Mouse (Mus musculus) myocyte (in vitro differentiated cells): ENCODE measurements around the gene Pik3c2a. TPM values are rescaled to one million over a fixed set of nuclear protein-coding genes. Genes with fewer than 3 reads are reported as not detected.

Experiments
- H3K27me3 ChIP-seq: one replicate; pipeline ENCODE4 v1.6.1; 2011; ENCODE audit not compliant: control insufficient read depth, insufficient read depth, insufficient read length
- H3K36me3 ChIP-seq: one replicate; pipeline ENCODE4 v1.6.1; 2011; ENCODE audit not compliant: control insufficient read depth, insufficient read depth
- H3K4me2 ChIP-seq: one replicate; pipeline ENCODE4 v1.6.1; 2011; ENCODE audit warnings: low read depth, control low read depth
- H3K4me3 ChIP-seq: one replicate; pipeline ENCODE4 v1.5.1; 2011; ENCODE audit warnings: mild to moderate bottlenecking, control low read depth, moderate library complexity
- H3K79me2 ChIP-seq: one replicate; pipeline ENCODE4 v1.6.1; 2011; ENCODE audit not compliant: control insufficient read depth, insufficient read depth
- H3ac ChIP-seq: one replicate; pipeline ENCODE4 v1.6.1; 2011; ENCODE audit not compliant: control insufficient read depth, insufficient read length
- CEBPB ChIP-seq: IDR thresholded peaks from 2 replicates; pipeline ENCODE4 v1.6.1; 2011; ENCODE audit warnings: mild to moderate bottlenecking, moderate library complexity; ENCODE audit not compliant: poor library complexity, insufficient read depth, severe bottlenecking
- E2F4 ChIP-seq: IDR thresholded peaks from one replicate; pipeline ENCODE4 v1.6.1; 2011; ENCODE audit warnings: mild to moderate bottlenecking, control low read depth, moderate library complexity; ENCODE audit not compliant: insufficient read depth
- MAX ChIP-seq: IDR thresholded peaks from one replicate; pipeline ENCODE4 v1.6.1; 2011; ENCODE audit warnings: low read depth, mild to moderate bottlenecking, control low read depth
- MYOD1 ChIP-seq, 3 experiments: IDR thresholded peaks; one replicate each; pipeline ENCODE4 v1.6.1; 2011; ENCODE audit warnings: control low read depth in 2 of 3, low read depth in 2 of 3, mild to moderate bottlenecking in 2 of 3, moderate library complexity in 1 of 3; ENCODE audit not compliant: insufficient read length in 2 of 3, control insufficient read depth in 1 of 3
- MYOG ChIP-seq, 3 experiments: IDR thresholded peaks; one replicate each; pipeline ENCODE4 v1.6.1; 2011; ENCODE audit warnings: control low read depth in 2 of 3, low read depth in 2 of 3, mild to moderate bottlenecking in 2 of 3; ENCODE audit not compliant: insufficient read length in 2 of 3, control insufficient read depth in 1 of 3, insufficient read depth in 1 of 3
- POLR2A ChIP-seq: IDR thresholded peaks from one replicate; pipeline ENCODE4 v1.6.1; 2011; ENCODE audit warnings: low read depth, mild to moderate bottlenecking, control low read depth, moderate library complexity; ENCODE audit not compliant: insufficient read length
- POLR2AphosphoS2 ChIP-seq: IDR thresholded peaks from one replicate; pipeline ENCODE4 v1.6.1; 2011; ENCODE audit warnings: low read depth, control low read depth; ENCODE audit not compliant: insufficient read length
- REST ChIP-seq: IDR thresholded peaks from one replicate; pipeline ENCODE4 v1.6.1; 2011; ENCODE audit warnings: mild to moderate bottlenecking, control low read depth, moderate library complexity; ENCODE audit not compliant: insufficient read depth, insufficient read length
- SRF ChIP-seq: IDR thresholded peaks from one replicate; pipeline ENCODE4 v1.6.1; 2011; ENCODE audit warnings: low read depth; ENCODE audit not compliant: control insufficient read depth, insufficient read length
- TCF12 ChIP-seq: IDR thresholded peaks from one replicate; pipeline ENCODE4 v1.6.1; 2011; ENCODE audit warnings: mild to moderate bottlenecking, control low read depth; ENCODE audit not compliant: poor library complexity, insufficient read depth, severe bottlenecking
- TCF3 ChIP-seq: IDR thresholded peaks from one replicate; pipeline ENCODE4 v1.6.1; 2011; ENCODE audit warnings: low read depth, control low read depth; ENCODE audit not compliant: insufficient read length
- USF1 ChIP-seq: IDR thresholded peaks from one replicate; pipeline ENCODE4 v1.6.1; 2011; ENCODE audit warnings: low read depth, mild to moderate bottlenecking, control low read depth, moderate library complexity
- polyA plus RNA-seq: library from polyadenylated mRNA; unstranded; fragments of >200 nt; fragmentation: generic; extraction: Trizol; gene quantifications from one replicate; pipeline ENCODE4 v1.2.1, GENCODE M21; 2012; ENCODE audit warnings: missing spikeins

The Pik3c2a gene
- polyA plus RNA-seq, 1 experiment = 2.0 TPM

- Histone ChIP-seq H3K4me2 (no peak overlapping the region), H3K27me3 (peaks cover 8% of the 10 kb centered on the region), H3K4me3 (no peak overlapping the region), H3ac (no peak overlapping the region), H3K36me3 (no peaks in the 10 kb centered on the region), H3K79me2 (no peaks in the 10 kb centered on the region)
- TF ChIP-seq MYOD1 (IDR thresholded peaks at IDR 0.05; ENCODE audit: control insufficient read depth in 1 of 3, insufficient read length in 2 of 3, low read depth in 2 of 3) (no peak), POLR2AphosphoS2 (no peak), USF1 (no peak), TCF3 (no peak), REST (no peak), TCF12 (no peak), POLR2A (no peak), MYOG (IDR thresholded peaks at IDR 0.05; ENCODE audit: control insufficient read depth in 1 of 3, insufficient read depth in 1 of 3, insufficient read length in 2 of 3, low read depth in 2 of 3) (no peak), E2F4 (no peak), SRF (no peak), MAX (no peak), CEBPB (no peak)
Measured at GRCm38 (mm10) chr7:116290559-116290958, 152.7 kb downstream of the Pik3c2a start.

GRCm38 (mm10) chr7:116288996-116289395 lies 154.3 kb downstream of the Pik3c2a start:
- H3ac ChIP-seq = no peak overlapping the region
- H3K79me2 ChIP-seq = no peaks in the 10 kb centered on the region
- H3K4me3 ChIP-seq = no peak overlapping the region
- no peak overlapping the region for H3K4me2 ChIP-seq
- TF ChIP-seq POLR2A = no peak
- TF ChIP-seq USF1 = no peak
- no peak for TF ChIP-seq MAX
- no peak for TF ChIP-seq POLR2AphosphoS2
- no peak for TF ChIP-seq E2F4
- no peak for TF ChIP-seq TCF12
- TF ChIP-seq TCF3 = no peak
- TF ChIP-seq CEBPB = no peak
- no peak for TF ChIP-seq MYOG (IDR thresholded peaks at IDR 0.05; ENCODE audit: control insufficient read depth in 1 of 3, insufficient read depth in 1 of 3, insufficient read length in 2 of 3, low read depth in 2 of 3)
- no peak for TF ChIP-seq MYOD1 (IDR thresholded peaks at IDR 0.05; ENCODE audit: control insufficient read depth in 1 of 3, insufficient read length in 2 of 3, low read depth in 2 of 3)
- TF ChIP-seq REST = no peak
- TF ChIP-seq SRF = no peak
- H3K36me3 ChIP-seq = no peaks in the 10 kb centered on the region
- H3K27me3 ChIP-seq = peaks cover 13% of the 10 kb centered on the region

- no peak overlapping the region for H3K4me2 ChIP-seq
- H3ac ChIP-seq = no peak overlapping the region
Measured at GRCm38 (mm10) chr7:116287959-116288358, 155.3 kb downstream of the Pik3c2a start.

More at GRCm38 (mm10) chr7:116287959-116288358, 155.3 kb downstream of the Pik3c2a start:
- Histone ChIP-seq H3K27me3 (peaks cover 17% of the 10 kb centered on the region), H3K4me3 (no peak overlapping the region), H3K36me3 (no peaks in the 10 kb centered on the region), H3K79me2 (no peaks in the 10 kb centered on the region)
- TF ChIP-seq MAX (no peak), REST (no peak), E2F4 (no peak), POLR2AphosphoS2 (no peak), SRF (no peak)

Other genes with a start within 250 kb of the Pik3c2a start
- 2.6 TPM for gene Plekha7, start 135.1 kb downstream of the Pik3c2a start, polyA plus RNA-seq
- gene Rps13, start 109.3 kb downstream of the Pik3c2a start, polyA plus RNA-seq = 1,874 TPM
- 4.5 TPM for gene Nucb2, start 60.9 kb upstream of the Pik3c2a start, polyA plus RNA-seq